Mouse (Mus musculus): ENCODE results near the gene Sike1. TPM values are rescaled to one million over a fixed set of nuclear protein-coding genes. Genes with fewer than 3 reads are reported as not detected.

Sike1 gene
- polyA plus RNA-seq (2012) = 3.6 and 4.3 TPM in 2 replicates

GRCm38 (mm10) chr3:102995605-102996321 is at the start of gene Sike1:
Gene Sike1 (plus strand): TSS chr3:102995708.
- TF ChIP-seq GATA1 (IDR thresholded peaks at IDR 0.05; ENCODE audit: low read length) = no peak

GRCm38 (mm10) chr3:102946312-102946711 is 49.2 kb upstream of the Sike1 start:
- no peak for TF ChIP-seq GATA1 (IDR thresholded peaks at IDR 0.05; ENCODE audit: low read length)

- TF ChIP-seq GATA1 (IDR thresholded peaks at IDR 0.05; ENCODE audit: low read length) = no peak
Measured at GRCm38 (mm10) chr3:102946861-102947260, 48.6 kb upstream of the Sike1 start.

- no peak for TF ChIP-seq GATA1 (IDR thresholded peaks at IDR 0.05; ENCODE audit: low read length)
Measured at GRCm38 (mm10) chr3:102954476-102954875, 41.0 kb upstream of the Sike1 start.

- TF ChIP-seq GATA1 (IDR thresholded peaks at IDR 0.05; ENCODE audit: low read length) = no peak
Measured at GRCm38 (mm10) chr3:102955143-102955542, 40.4 kb upstream of the Sike1 start.

GRCm38 (mm10) chr3:102955596-102955995 is 39.9 kb upstream of the Sike1 start:
- no peak for TF ChIP-seq GATA1 (IDR thresholded peaks at IDR 0.05; ENCODE audit: low read length)

GRCm38 (mm10) chr3:102964033-102964432 is 31.5 kb upstream of the Sike1 start, which contains the start of gene Nr1h5:
Gene Nr1h5 (minus strand): TSS chr3:102964133.
- no peak for TF ChIP-seq GATA1 (IDR thresholded peaks at IDR 0.05; ENCODE audit: low read length)

GRCm38 (mm10) chr3:102970067-102970466 is 25.4 kb upstream of the Sike1 start:
- TF ChIP-seq GATA1 (IDR thresholded peaks at IDR 0.05; ENCODE audit: low read length) = no peak

- no peak for TF ChIP-seq GATA1 (IDR thresholded peaks at IDR 0.05; ENCODE audit: low read length)
Measured at GRCm38 (mm10) chr3:102970508-102970907, 25.0 kb upstream of the Sike1 start.

- TF ChIP-seq GATA1 (IDR thresholded peaks at IDR 0.05; ENCODE audit: low read length) = no peak
Measured at GRCm38 (mm10) chr3:102976906-102977305, 18.6 kb upstream of the Sike1 start.

- no peak for TF ChIP-seq GATA1 (IDR thresholded peaks at IDR 0.05; ENCODE audit: low read length)
Measured at GRCm38 (mm10) chr3:102979550-102980348, 15.8 kb upstream of the Sike1 start.

GRCm38 (mm10) chr3:102980349-102980736 is 15.2 kb upstream of the Sike1 start:
- no peak for TF ChIP-seq GATA1 (IDR thresholded peaks at IDR 0.05; ENCODE audit: low read length)

- no peak for TF ChIP-seq GATA1 (IDR thresholded peaks at IDR 0.05; ENCODE audit: low read length)
Measured at GRCm38 (mm10) chr3:102991041-102991440, 4.5 kb upstream of the Sike1 start.

- TF ChIP-seq GATA1 (IDR thresholded peaks at IDR 0.05; ENCODE audit: low read length) = no peak
Measured at GRCm38 (mm10) chr3:102992936-102993335, 2.6 kb upstream of the Sike1 start.

GRCm38 (mm10) chr3:102995233-102995604 is 289 bp upstream of the Sike1 start:
- TF ChIP-seq GATA1 (IDR thresholded peaks at IDR 0.05; ENCODE audit: low read length) = no peak

GRCm38 (mm10) chr3:102997036-102997435 is 1.5 kb downstream of the Sike1 start:
- no peak for TF ChIP-seq GATA1 (IDR thresholded peaks at IDR 0.05; ENCODE audit: low read length)

- no peak for TF ChIP-seq GATA1 (IDR thresholded peaks at IDR 0.05; ENCODE audit: low read length)
Measured at GRCm38 (mm10) chr3:102997591-102997990, 2.1 kb downstream of the Sike1 start.

Data from G1E-ER4 (cell line).